Mouse (Mus musculus): ENCODE results near the gene Lama4. TPM values are rescaled to one million over a fixed set of nuclear protein-coding genes. Genes with fewer than 3 reads are reported as not detected.

Gene Lama4
- polyA plus RNA-seq, 1 experiment from 2014 or later, result 23.0 TPM

- Histone ChIP-seq H3K4me1 (replicated peaks) (no peaks in the 10 kb centered on the region), H3K36me3 (no peaks in the 10 kb centered on the region), H3K27me3 (no peaks in the 10 kb centered on the region), H3K9ac (no peak overlapping the region), H3K4me2 (no peak overlapping the region), H3K27ac (replicated peaks) (no peak overlapping the region), H3K4me3 (no peak overlapping the region), H3K9me3 (no peaks in the 10 kb centered on the region)
- WGBS, result 89% methylated on average over 4 of the region's 4 CpGs
- no peak for ATAC-seq (ENCODE audit: low FRiP score, low read depth)
Observed at GRCm38 (mm10) chr10:39000951-39001350, 35.6 kb downstream of the Lama4 start.

GRCm38 (mm10) chr10:39002521-39002920 is 37.2 kb downstream of the Lama4 start:
- Histone ChIP-seq H3K4me1 (replicated peaks) (no peaks in the 10 kb centered on the region), H3K27me3 (no peaks in the 10 kb centered on the region), H3K9ac (no peak overlapping the region), H3K36me3 (no peaks in the 10 kb centered on the region), H3K4me2 (no peak overlapping the region), H3K27ac (replicated peaks) (no peak overlapping the region), H3K9me3 (no peaks in the 10 kb centered on the region), H3K4me3 (no peak overlapping the region)
- no peak for ATAC-seq (ENCODE audit: low FRiP score, low read depth)
- 84% methylated on average over 2 of the region's 2 CpGs for WGBS

- Histone ChIP-seq H3K9ac (no peak overlapping the region), H3K9me3 (no peaks in the 10 kb centered on the region), H3K4me1 (replicated peaks) (no peaks in the 10 kb centered on the region), H3K27me3 (no peaks in the 10 kb centered on the region), H3K4me3 (no peak overlapping the region), H3K4me2 (no peak overlapping the region), H3K27ac (replicated peaks) (no peak overlapping the region), H3K36me3 (no peaks in the 10 kb centered on the region)
- ATAC-seq (ENCODE audit: low FRiP score, low read depth), result no peak
Observed at GRCm38 (mm10) chr10:39003520-39003919, 38.2 kb downstream of the Lama4 start.

GRCm38 (mm10) chr10:39005494-39005893 is 40.2 kb downstream of the Lama4 start:
- Histone ChIP-seq H3K27me3 (no peaks in the 10 kb centered on the region), H3K9ac (no peak overlapping the region), H3K36me3 (no peaks in the 10 kb centered on the region), H3K4me1 (replicated peaks) (no peaks in the 10 kb centered on the region), H3K9me3 (no peaks in the 10 kb centered on the region), H3K27ac (replicated peaks) (no peak overlapping the region), H3K4me3 (no peak overlapping the region), H3K4me2 (no peak overlapping the region)
- no peak for ATAC-seq (ENCODE audit: low FRiP score, low read depth)
- WGBS, result 78% methylated on average over 8 of the region's 8 CpGs

- H3K4me3 ChIP-seq, result no peak overlapping the region
- H3K27ac ChIP-seq (replicated peaks), result no peak overlapping the region
- WGBS, result 55% methylated on average over 4 of the region's 4 CpGs
- no peaks in the 10 kb centered on the region for H3K9me3 ChIP-seq
- ATAC-seq (ENCODE audit: low FRiP score, low read depth), result no peak
- no peaks in the 10 kb centered on the region for H3K36me3 ChIP-seq
- no peaks in the 10 kb centered on the region for H3K27me3 ChIP-seq
- no peak overlapping the region for H3K4me2 ChIP-seq
- H3K9ac ChIP-seq, result no peak overlapping the region
- H3K4me1 ChIP-seq (replicated peaks), result no peaks in the 10 kb centered on the region
Observed at GRCm38 (mm10) chr10:39006433-39007105, 41.3 kb downstream of the Lama4 start.

GRCm38 (mm10) chr10:39014836-39015235 is 49.5 kb downstream of the Lama4 start:
- Histone ChIP-seq H3K9me3 (no peaks in the 10 kb centered on the region), H3K36me3 (no peaks in the 10 kb centered on the region), H3K27ac (replicated peaks) (no peak overlapping the region), H3K27me3 (no peaks in the 10 kb centered on the region), H3K4me3 (no peak overlapping the region), H3K9ac (no peak overlapping the region), H3K4me2 (no peak overlapping the region), H3K4me1 (replicated peaks) (no peaks in the 10 kb centered on the region)
- no peak for ATAC-seq (ENCODE audit: low FRiP score, low read depth)
- WGBS, result 76% methylated on average over 2 of the region's 2 CpGs

GRCm38 (mm10) chr10:39017986-39018385 is 52.7 kb downstream of the Lama4 start:
- no peak for ATAC-seq (ENCODE audit: low FRiP score, low read depth)
- no peaks in the 10 kb centered on the region for H3K27me3 ChIP-seq
- H3K36me3 ChIP-seq, result no peaks in the 10 kb centered on the region
- no peaks in the 10 kb centered on the region for H3K9me3 ChIP-seq
- no peak overlapping the region for H3K9ac ChIP-seq
- H3K4me3 ChIP-seq, result no peak overlapping the region
- H3K27ac ChIP-seq (replicated peaks), result no peak overlapping the region
- WGBS, result 79% methylated on average over 4 of the region's 4 CpGs
- H3K4me1 ChIP-seq (replicated peaks), result no peaks in the 10 kb centered on the region
- H3K4me2 ChIP-seq, result no peak overlapping the region

GRCm38 (mm10) chr10:39018635-39019034 is 53.3 kb downstream of the Lama4 start:
- Histone ChIP-seq H3K4me1 (replicated peaks) (no peaks in the 10 kb centered on the region), H3K27me3 (no peaks in the 10 kb centered on the region), H3K4me2 (no peak overlapping the region), H3K36me3 (no peaks in the 10 kb centered on the region), H3K27ac (replicated peaks) (no peak overlapping the region), H3K9me3 (no peaks in the 10 kb centered on the region), H3K9ac (no peak overlapping the region), H3K4me3 (no peak overlapping the region)
- no peak for ATAC-seq (ENCODE audit: low FRiP score, low read depth)
- 62% methylated on average over 1 of the region's 1 CpGs for WGBS

- H3K9ac ChIP-seq, result no peak overlapping the region
- no peak for ATAC-seq (ENCODE audit: low FRiP score, low read depth)
- no peak overlapping the region for H3K4me3 ChIP-seq
- no peak overlapping the region for H3K4me2 ChIP-seq
- WGBS, result 75% methylated on average over 5 of the region's 5 CpGs
- no peak overlapping the region for H3K27ac ChIP-seq (replicated peaks)
- peaks cover 19% of the 10 kb centered on the region for H3K4me1 ChIP-seq (replicated peaks)
- H3K27me3 ChIP-seq, result no peaks in the 10 kb centered on the region
- no peaks in the 10 kb centered on the region for H3K36me3 ChIP-seq
- H3K9me3 ChIP-seq, result no peaks in the 10 kb centered on the region
Observed at GRCm38 (mm10) chr10:39023618-39024256, 58.4 kb downstream of the Lama4 start.

- 78% methylated on average over 8 of the region's 8 CpGs for WGBS
Observed at GRCm38 (mm10) chr10:39026529-39026928, 61.2 kb downstream of the Lama4 start.

GRCm38 (mm10) chr10:39027058-39027457 is 61.7 kb downstream of the Lama4 start:
- no peaks in the 10 kb centered on the region for H3K9me3 ChIP-seq
- no peaks in the 10 kb centered on the region for H3K36me3 ChIP-seq
- no peaks in the 10 kb centered on the region for H3K27me3 ChIP-seq
- H3K4me3 ChIP-seq, result no peak overlapping the region
- WGBS, result 60% methylated on average over 5 of the region's 5 CpGs
- no peak overlapping the region for H3K4me2 ChIP-seq
- no peak overlapping the region for H3K9ac ChIP-seq
- H3K4me1 ChIP-seq (replicated peaks), result peaks cover 21% of the 10 kb centered on the region
- ATAC-seq (ENCODE audit: low FRiP score, low read depth), result no peak
- no peak overlapping the region for H3K27ac ChIP-seq (replicated peaks)

More at GRCm38 (mm10) chr10:39026529-39026928, 61.2 kb downstream of the Lama4 start:
- H3K9ac ChIP-seq, result no peak overlapping the region
- no peak; the same call in 1 of the 2 replicates for ATAC-seq (ENCODE audit: low FRiP score, low read depth)
- no peak overlapping the region for H3K4me3 ChIP-seq
- H3K36me3 ChIP-seq, result no peaks in the 10 kb centered on the region
- H3K27me3 ChIP-seq, result no peaks in the 10 kb centered on the region
- H3K4me1 ChIP-seq (replicated peaks), result peaks cover 21% of the 10 kb centered on the region
- H3K9me3 ChIP-seq, result no peaks in the 10 kb centered on the region
- no peak overlapping the region for H3K4me2 ChIP-seq
- no peak overlapping the region for H3K27ac ChIP-seq (replicated peaks)

GRCm38 (mm10) chr10:39028403-39028802 is 63.1 kb downstream of the Lama4 start:
- no peak for ATAC-seq (ENCODE audit: low FRiP score, low read depth)
- Histone ChIP-seq H3K4me3 (no peak overlapping the region), H3K4me1 (replicated peaks) (peaks cover 21% of the 10 kb centered on the region), H3K27ac (replicated peaks) (no peak overlapping the region), H3K9me3 (no peaks in the 10 kb centered on the region), H3K9ac (0 out of 2 replicates have a peak overlapping the region, but pooled peaks have one; percentile 1), H3K36me3 (no peaks in the 10 kb centered on the region), H3K4me2 (no peak overlapping the region), H3K27me3 (no peaks in the 10 kb centered on the region)
- WGBS, result 53% methylated on average over 5 of the region's 5 CpGs

Data from hindbrain, embryonic 15.5 days (tissue).